Mouse (Mus musculus): ENCODE results near the gene Tango2.

DNA sequence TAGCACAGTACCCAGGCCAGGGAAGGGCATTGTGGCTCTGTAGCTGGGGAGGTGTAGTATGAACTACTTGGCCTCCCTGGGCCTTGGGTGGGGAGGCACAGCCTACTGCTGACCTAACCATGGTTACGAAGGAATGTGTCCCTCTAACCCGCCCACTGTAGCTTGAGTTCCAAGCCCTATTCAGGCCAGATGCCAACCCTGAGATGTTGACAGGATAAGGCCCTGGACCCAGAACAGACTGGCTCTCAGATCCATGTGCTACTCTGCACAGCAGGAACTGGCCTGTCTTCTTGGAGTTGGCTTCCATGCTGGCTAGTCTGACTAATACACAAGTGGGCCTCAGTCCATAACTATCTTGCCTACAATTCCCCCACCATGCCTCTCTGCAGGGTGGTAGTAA lies 48.3 kb upstream of the Tango2 start:
- TF ChIP-seq CTCF (IDR thresholded peaks at IDR 0.05; ENCODE audit: low read depth, low read length) (no peak), GATA1 (IDR thresholded peaks at IDR 0.05; ENCODE audit: borderline replicate concordance, low read length) (no peak), TAL1 (conservative IDR thresholded peaks at IDR 0.05; ENCODE audit: low read depth, low read length) (no peak), GATA2 (IDR thresholded peaks at IDR 0.05; ENCODE audit: borderline replicate concordance, low read depth, low read length) (no peak)

Measured in G1E (cell line).